Mouse (Mus musculus) ES-Bruce4 (cell line): ENCODE measurements around the gene Edil3. TPM values are rescaled to one million over a fixed set of nuclear protein-coding genes. Genes with fewer than 3 reads are reported as not detected.

Experiments
- H3K27ac ChIP-seq: 2 replicates; pipeline ENCODE4 v1.5.1; 2012; ENCODE audit warnings: low read length, inconsistent platforms; ENCODE audit not compliant: insufficient read depth
- H3K27me3 ChIP-seq: 2 replicates; pipeline ENCODE4 v1.6.1; 2012; ENCODE audit warnings: mild to moderate bottlenecking, low read length, inconsistent platforms; ENCODE audit not compliant: control insufficient read depth, poor library complexity, insufficient read depth, severe bottlenecking
- H3K36me3 ChIP-seq: 2 replicates; pipeline ENCODE4 v1.6.1; 2012; ENCODE audit warnings: inconsistent platforms, mild to moderate bottlenecking, low read length, moderate library complexity; ENCODE audit not compliant: control insufficient read depth, poor library complexity, insufficient read depth, severe bottlenecking
- H3K4me1 ChIP-seq: one replicate; pipeline ENCODE4 v1.8.1; 2011; ENCODE audit warnings: low read length; ENCODE audit not compliant: control insufficient read depth, insufficient read depth
- H3K4me3 ChIP-seq: 2 replicates; pipeline ENCODE4 v1.5.1; 2011; ENCODE audit warnings: low read depth, mild to moderate bottlenecking, low read length
- H3K9ac ChIP-seq: 2 replicates; pipeline ENCODE4 v1.6.1; 2012; ENCODE audit warnings: low read depth, mild to moderate bottlenecking, inconsistent platforms; ENCODE audit not compliant: poor library complexity, severe bottlenecking
- H3K9me3 ChIP-seq: replicated peaks from 2 replicates; pipeline ENCODE4 v1.6.1; 2012; ENCODE audit warnings: mild to moderate bottlenecking, low read length, inconsistent platforms; ENCODE audit not compliant: control insufficient read depth, poor library complexity, insufficient read depth, severe bottlenecking
- CTCF ChIP-seq: IDR thresholded peaks from one replicate; pipeline ENCODE4 v1.8.1; 2011; ENCODE audit warnings: low read depth, low read length
- EP300 ChIP-seq: IDR thresholded peaks from 2 replicates; pipeline ENCODE4 v1.6.1; 2011; ENCODE audit warnings: low read depth, low read length; ENCODE audit not compliant: insufficient read depth
- POLR2A ChIP-seq: IDR thresholded peaks from one replicate; pipeline ENCODE4 v1.8.1; 2011; ENCODE audit warnings: low read length; ENCODE audit not compliant: insufficient read depth
- polyA plus RNA-seq: library from polyadenylated mRNA; stranded (reverse); fragments of >200 nt; gene quantifications from 2 replicates; pipeline ENCODE4 v1.2.4, GENCODE M21; 2011; ENCODE audit warnings: low read depth; ENCODE audit not compliant: missing spikeins, insufficient read depth, insufficient read length

Gene Edil3
- polyA plus RNA-seq, 1 experiment = 1.0 TPM

GRCm38 (mm10) chr13:89197019-89197418, 375.7 kb downstream of the Edil3 start:
- no peak overlapping the region for H3K27ac ChIP-seq
- no peaks in the 10 kb centered on the region for H3K4me1 ChIP-seq
- H3K9ac ChIP-seq = no peak overlapping the region
- no peak overlapping the region for H3K4me3 ChIP-seq
- TF ChIP-seq CTCF = no peak
- TF ChIP-seq POLR2A = no peak
- no peak for TF ChIP-seq EP300
- H3K36me3 ChIP-seq = no peaks in the 10 kb centered on the region
- no peaks in the 10 kb centered on the region for H3K9me3 ChIP-seq
- H3K27me3 ChIP-seq = no peaks in the 10 kb centered on the region

- TF ChIP-seq CTCF (no peak), POLR2A (no peak), EP300 (no peak)
- Histone ChIP-seq H3K36me3 (no peaks in the 10 kb centered on the region), H3K27me3 (no peaks in the 10 kb centered on the region), H3K27ac (no peak overlapping the region), H3K4me1 (no peaks in the 10 kb centered on the region), H3K9ac (no peak overlapping the region), H3K4me3 (no peak overlapping the region), H3K9me3 (no peaks in the 10 kb centered on the region)
Observed at GRCm38 (mm10) chr13:89199275-89199674, 378.0 kb downstream of the Edil3 start.

- no peak overlapping the region for H3K27ac ChIP-seq
- H3K27me3 ChIP-seq = no peaks in the 10 kb centered on the region
- no peaks in the 10 kb centered on the region for H3K36me3 ChIP-seq
- no peaks in the 10 kb centered on the region for H3K4me1 ChIP-seq
- H3K9me3 ChIP-seq = no peaks in the 10 kb centered on the region; the same call in 1 of the 2 replicates
- H3K9ac ChIP-seq = no peak overlapping the region
- H3K4me3 ChIP-seq = no peak overlapping the region
- TF ChIP-seq CTCF = no peak
- no peak for TF ChIP-seq POLR2A
- no peak for TF ChIP-seq EP300
Observed at GRCm38 (mm10) chr13:89238104-89238503, 416.8 kb downstream of the Edil3 start.

GRCm38 (mm10) chr13:89253990-89254642, 432.8 kb downstream of the Edil3 start:
- TF ChIP-seq POLR2A (no peak), EP300 (no peak), CTCF (no peak)
- no peaks in the 10 kb centered on the region for H3K9me3 ChIP-seq
- no peak overlapping the region for H3K9ac ChIP-seq
- H3K27ac ChIP-seq = no peak overlapping the region
- H3K4me1 ChIP-seq = no peaks in the 10 kb centered on the region
- no peak overlapping the region for H3K4me3 ChIP-seq
- no peaks in the 10 kb centered on the region for H3K27me3 ChIP-seq
- no peaks in the 10 kb centered on the region for H3K36me3 ChIP-seq

- H3K27me3 ChIP-seq = no peaks in the 10 kb centered on the region
- no peaks in the 10 kb centered on the region for H3K36me3 ChIP-seq
- H3K9me3 ChIP-seq = no peaks in the 10 kb centered on the region
- no peak for TF ChIP-seq EP300
- no peak for TF ChIP-seq POLR2A
- no peak for TF ChIP-seq CTCF
- H3K4me3 ChIP-seq = no peak overlapping the region
- no peaks in the 10 kb centered on the region for H3K4me1 ChIP-seq
- no peak overlapping the region for H3K27ac ChIP-seq
- H3K9ac ChIP-seq = no peak overlapping the region
Observed at GRCm38 (mm10) chr13:89256906-89257305, 435.6 kb downstream of the Edil3 start.

GRCm38 (mm10) chr13:89286696-89287305, 465.5 kb downstream of the Edil3 start:
- H3K36me3 ChIP-seq = no peaks in the 10 kb centered on the region
- no peak overlapping the region for H3K27ac ChIP-seq
- TF ChIP-seq POLR2A (no peak), CTCF (no peak), EP300 (no peak)
- H3K4me1 ChIP-seq = no peaks in the 10 kb centered on the region
- no peaks in the 10 kb centered on the region for H3K9me3 ChIP-seq
- H3K9ac ChIP-seq = no peak overlapping the region
- H3K4me3 ChIP-seq = no peak overlapping the region
- no peaks in the 10 kb centered on the region for H3K27me3 ChIP-seq
